Mouse (Mus musculus): ENCODE data around the gene Olfr1162. TPM values are rescaled to one million over a fixed set of nuclear protein-coding genes. Genes with fewer than 3 reads are reported as not detected.

The Olfr1162 gene
- not detected in 2 replicates for polyA plus RNA-seq (2012; rRNA removed)

DNA sequence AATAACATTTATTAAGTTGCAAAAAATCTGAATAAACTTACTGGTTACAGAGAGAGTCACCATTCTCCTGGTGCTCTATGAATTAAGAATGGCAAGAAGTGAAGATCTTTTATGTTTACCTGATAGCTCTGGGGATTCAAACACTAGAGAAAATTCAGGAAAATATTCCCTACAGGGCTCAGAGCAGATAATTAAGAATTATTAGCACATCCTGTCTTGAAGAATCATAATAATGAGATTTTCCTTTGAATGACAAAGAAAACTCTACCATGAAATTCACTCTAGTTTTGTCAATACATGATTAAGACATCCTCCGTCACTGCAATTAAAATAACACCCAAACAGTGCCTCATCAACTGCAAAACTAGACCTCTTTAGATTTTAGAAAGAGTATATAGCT lies at the start of gene Olfr1162:
Olfr1162 (minus strand) TSS at position 101 of the 400 bp plus-strand sequence.

GRCm38 (mm10) chr2:88093866-88094265 lies 42.9 kb upstream of the Olfr1162 start, which contains the start of gene Olfr1164:
Gene Olfr1164 (minus strand): TSS chr2:88093966.

DNA sequence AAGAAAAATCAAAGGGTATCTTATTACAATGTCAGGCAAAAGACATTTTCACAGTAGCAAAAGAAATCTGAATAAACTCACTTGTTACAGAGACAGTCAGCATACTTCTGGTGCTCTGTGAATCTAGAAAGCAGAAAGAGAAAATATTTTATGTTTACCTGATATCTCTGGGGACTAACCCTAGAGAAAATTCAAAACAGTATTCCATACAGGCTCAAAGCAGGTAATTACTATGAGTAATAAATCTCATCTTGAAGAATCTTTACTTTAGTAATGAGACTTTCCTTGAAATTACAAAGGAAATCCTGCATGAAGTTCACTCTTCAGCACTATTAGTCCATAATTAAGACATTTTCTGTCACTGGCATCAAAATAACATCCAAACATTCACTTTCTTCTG lies 20.8 kb upstream of the Olfr1162 start, which contains the start of gene Olfr1163:
Olfr1163 (minus strand) TSS at position 101 of the 400 bp plus-strand sequence.

GRCm38 (mm10) chr2:88037599-88037998 lies 13.3 kb downstream of the Olfr1162 start, which contains the start of gene Olfr73:
Gene Olfr73 (minus strand): TSS chr2:88037699.

DNA sequence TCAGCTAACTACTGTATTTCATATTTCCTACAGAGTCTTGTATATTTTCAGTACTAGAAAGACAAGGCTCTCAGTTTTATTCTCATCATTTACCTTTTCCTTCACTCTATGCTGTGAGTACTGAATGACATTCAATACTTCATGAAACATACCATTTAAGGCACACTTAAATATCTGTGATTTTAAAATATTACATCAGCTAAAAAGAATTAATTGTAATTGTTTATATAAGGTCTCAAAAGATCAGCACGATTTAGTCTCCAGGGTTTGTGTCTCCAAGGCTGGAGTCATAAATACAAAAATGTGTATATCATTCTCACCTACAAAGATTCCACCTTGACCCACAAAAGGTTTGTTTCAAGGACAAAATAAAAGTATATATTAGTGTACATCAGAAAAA lies 28.5 kb downstream of the Olfr1162 start, which contains the start of gene Olfr1161:
Olfr1161 (plus strand) TSS at position 301 of the 400 bp plus-strand sequence.

GRCm38 (mm10) chr2:88007515-88008318 lies 43.2 kb downstream of the Olfr1162 start, which contains the start of gene Olfr1160:
Gene Olfr1160 (minus strand): TSS chr2:88008268.

Other genes starting within 250 kb of the Olfr1162 start
- gene Olfr1145, start 241.3 kb downstream of the Olfr1162 start, polyA plus RNA-seq (2012; rRNA removed) = not detected in 2 replicates
- not detected in 2 replicates for gene Olfr1148, start 220.6 kb downstream of the Olfr1162 start, polyA plus RNA-seq (2012; rRNA removed)
- gene Olfr1150-ps1, start 207.1 kb downstream of the Olfr1162 start, polyA plus RNA-seq (2012; rRNA removed) = not detected in 2 replicates
- not detected in 2 replicates for gene Olfr1151, start 195.3 kb downstream of the Olfr1162 start, polyA plus RNA-seq (2012; rRNA removed)
- not detected in 2 replicates for gene Olfr1152, start 184.6 kb downstream of the Olfr1162 start, polyA plus RNA-seq (2012; rRNA removed)
- not detected in 2 replicates for gene Olfr1153, start 156.2 kb downstream of the Olfr1162 start, polyA plus RNA-seq (2012; rRNA removed)
- gene Olfr1154, start 146.0 kb downstream of the Olfr1162 start, polyA plus RNA-seq (2012; rRNA removed) = not detected in 2 replicates
- not detected in 2 replicates for gene Olfr1155, start 106.0 kb downstream of the Olfr1162 start, polyA plus RNA-seq (2012; rRNA removed)
- gene Olfr1156, start 98.0 kb downstream of the Olfr1162 start, polyA plus RNA-seq (2012; rRNA removed) = not detected in 2 replicates
- gene Olfr1157, start 82.8 kb downstream of the Olfr1162 start, polyA plus RNA-seq (2012; rRNA removed) = not detected in 2 replicates
- not detected in 2 replicates for gene Olfr74, start 76.5 kb downstream of the Olfr1162 start, polyA plus RNA-seq (2012; rRNA removed)
- gene Olfr1158, start 61.0 kb downstream of the Olfr1162 start, polyA plus RNA-seq (2012; rRNA removed) = not detected in 2 replicates
- gene Olfr1160, start 42.9 kb downstream of the Olfr1162 start, polyA plus RNA-seq (2012; rRNA removed) = not detected in 2 replicates
- not detected in 2 replicates for gene Olfr1161, start 28.4 kb downstream of the Olfr1162 start, polyA plus RNA-seq (2012; rRNA removed)
- gene Olfr73, start 13.4 kb downstream of the Olfr1162 start, polyA plus RNA-seq (2012; rRNA removed) = not detected in 2 replicates
- gene Olfr1163, start 20.7 kb upstream of the Olfr1162 start, polyA plus RNA-seq (2012; rRNA removed) = not detected in 2 replicates
- not detected in 2 replicates for gene Olfr1164, start 42.8 kb upstream of the Olfr1162 start, polyA plus RNA-seq (2012; rRNA removed)
- not detected in 2 replicates for gene Olfr1166, start 77.1 kb upstream of the Olfr1162 start, polyA plus RNA-seq (2012; rRNA removed)
- gene Olfr1167, start 104.1 kb upstream of the Olfr1162 start, polyA plus RNA-seq (2012; rRNA removed) = not detected in 2 replicates
- gene Olfr1168, start 130.8 kb upstream of the Olfr1162 start, polyA plus RNA-seq (2012; rRNA removed) = not detected in 2 replicates
- not detected in 2 replicates for gene Olfr1170, start 177.2 kb upstream of the Olfr1162 start, polyA plus RNA-seq (2012; rRNA removed)
- gene Olfr1173, start 228.7 kb upstream of the Olfr1162 start, polyA plus RNA-seq (2012; rRNA removed) = not detected in 2 replicates